Mouse (Mus musculus): Measurements from ENCODE around the gene Tm6sf1. TPM values are rescaled to one million over a fixed set of nuclear protein-coding genes. Genes with fewer than 3 reads are reported as not detected.

Tm6sf1 gene
- polyA plus RNA-seq, 1 experiment from 2014 or later = 11.2 TPM

- peaks cover 51% of the 10 kb centered on the region for H3K27me3 ChIP-seq (ENCODE audit: poor library complexity, severe bottlenecking)
- H3K4me1 ChIP-seq = peaks cover 42% of the 10 kb centered on the region
- H3K36me3 ChIP-seq (replicated peaks) = no peaks in the 10 kb centered on the region
- WGBS = 85% methylated on average over 4 of the region's 4 CpGs
- no peak for DNase-seq (ENCODE audit: extremely low spot score, low spot score)
- H3K4me3 ChIP-seq = no peak overlapping the region
- no peaks in the 10 kb centered on the region for H3K9me3 ChIP-seq
- no peak overlapping the region for H3K27ac ChIP-seq
These were observed 2.6 kb upstream of the Tm6sf1 start for GRCm38 (mm10) chr7:81856221-81856620.

- peak overlapping the region; percentile 73 for H3K4me3 ChIP-seq
- no peaks in the 10 kb centered on the region for H3K36me3 ChIP-seq (replicated peaks)
- H3K4me1 ChIP-seq = peaks cover 48% of the 10 kb centered on the region
- H3K27ac ChIP-seq = no peak overlapping the region
- no peaks in the 10 kb centered on the region for H3K9me3 ChIP-seq
- H3K27me3 ChIP-seq (ENCODE audit: poor library complexity, severe bottlenecking) = peaks cover 60% of the 10 kb centered on the region
- no peak for DNase-seq (ENCODE audit: extremely low spot score, low spot score)
- WGBS = 4% methylated on average over 9 of the region's 9 CpGs
These were observed 565 bp upstream of the Tm6sf1 start for GRCm38 (mm10) chr7:81858236-81858635.

GRCm38 (mm10) chr7:81860071-81860470 is 1.3 kb downstream of the Tm6sf1 start:
- Histone ChIP-seq H3K9me3 (no peaks in the 10 kb centered on the region), H3K36me3 (replicated peaks) (no peaks in the 10 kb centered on the region), H3K27me3 (ENCODE audit: poor library complexity, severe bottlenecking) (peaks cover 60% of the 10 kb centered on the region), H3K27ac (no peak overlapping the region), H3K4me3 (peak overlapping the region; percentile 73), H3K4me1 (peaks cover 43% of the 10 kb centered on the region)
- WGBS = 58% methylated on average over 11 of the region's 11 CpGs
- DNase-seq (ENCODE audit: extremely low spot score, low spot score) = no peak

DNA sequence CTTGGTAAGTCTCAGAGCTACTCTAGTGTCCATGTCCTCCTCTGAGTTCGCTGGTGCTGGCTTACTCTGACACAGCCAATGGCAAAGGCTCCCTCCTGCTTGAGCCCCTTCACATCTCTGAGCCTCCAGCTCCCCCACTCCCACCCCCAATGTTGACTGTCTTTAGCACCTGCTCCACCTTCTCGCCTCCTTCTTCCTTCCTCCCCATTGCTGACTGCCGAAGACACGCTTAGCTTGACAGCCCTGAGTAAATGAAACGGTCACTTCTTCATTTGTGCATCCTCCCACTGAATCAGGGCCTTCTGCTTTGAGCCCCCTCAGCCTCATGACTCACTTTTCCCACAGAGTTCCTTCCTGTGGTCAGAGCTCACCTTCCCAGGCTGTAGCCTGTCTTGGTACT is 2.2 kb downstream of the Tm6sf1 start:
- H3K4me1 ChIP-seq = peaks cover 43% of the 10 kb centered on the region
- H3K36me3 ChIP-seq (replicated peaks) = no peaks in the 10 kb centered on the region
- H3K9me3 ChIP-seq = no peaks in the 10 kb centered on the region
- WGBS = 76% methylated on average over 5 of the region's 5 CpGs
- peaks cover 60% of the 10 kb centered on the region for H3K27me3 ChIP-seq (ENCODE audit: poor library complexity, severe bottlenecking)
- H3K27ac ChIP-seq = no peak overlapping the region
- DNase-seq (ENCODE audit: extremely low spot score, low spot score) = no peak
- H3K4me3 ChIP-seq = peak overlapping the region; percentile 73; the same call in 1 of the 2 replicates

DNA sequence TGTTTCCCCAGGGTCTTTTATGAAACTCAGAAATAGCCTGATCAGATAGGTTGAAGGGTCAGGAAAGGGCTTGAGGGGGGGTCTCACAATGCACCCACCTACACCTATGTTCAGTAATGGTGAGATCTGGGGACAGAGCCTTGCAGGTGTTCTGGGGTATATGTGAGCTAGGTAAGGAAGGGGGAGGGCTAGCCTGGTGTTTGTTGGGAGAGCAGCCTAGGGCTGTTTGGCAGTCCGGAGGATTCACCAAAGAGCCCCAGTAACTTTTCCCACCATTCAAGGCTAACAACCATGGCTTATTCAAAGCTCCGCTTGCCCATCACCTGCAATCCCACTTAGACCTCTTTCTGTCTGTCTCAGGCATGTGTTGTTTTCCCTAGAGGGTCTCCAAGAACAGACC is 2.7 kb downstream of the Tm6sf1 start:
- Histone ChIP-seq H3K4me1 (peaks cover 43% of the 10 kb centered on the region), H3K9me3 (no peaks in the 10 kb centered on the region), H3K27me3 (ENCODE audit: poor library complexity, severe bottlenecking) (peaks cover 56% of the 10 kb centered on the region), H3K4me3 (no peak overlapping the region), H3K27ac (no peak overlapping the region), H3K36me3 (replicated peaks) (no peaks in the 10 kb centered on the region)
- DNase-seq (ENCODE audit: extremely low spot score, low spot score) = no peak
- 89% methylated on average over 2 of the region's 2 CpGs for WGBS

- no peak overlapping the region for H3K4me3 ChIP-seq
- DNase-seq (ENCODE audit: extremely low spot score, low spot score) = no peak
- no peak overlapping the region for H3K27ac ChIP-seq
- WGBS = 89% methylated on average over 4 of the region's 4 CpGs
- H3K4me1 ChIP-seq = peaks cover 43% of the 10 kb centered on the region
- no peaks in the 10 kb centered on the region for H3K36me3 ChIP-seq (replicated peaks)
- H3K9me3 ChIP-seq = no peaks in the 10 kb centered on the region
- H3K27me3 ChIP-seq (ENCODE audit: poor library complexity, severe bottlenecking) = peaks cover 52% of the 10 kb centered on the region
These were observed 3.1 kb downstream of the Tm6sf1 start for GRCm38 (mm10) chr7:81861921-81862320.

DNA sequence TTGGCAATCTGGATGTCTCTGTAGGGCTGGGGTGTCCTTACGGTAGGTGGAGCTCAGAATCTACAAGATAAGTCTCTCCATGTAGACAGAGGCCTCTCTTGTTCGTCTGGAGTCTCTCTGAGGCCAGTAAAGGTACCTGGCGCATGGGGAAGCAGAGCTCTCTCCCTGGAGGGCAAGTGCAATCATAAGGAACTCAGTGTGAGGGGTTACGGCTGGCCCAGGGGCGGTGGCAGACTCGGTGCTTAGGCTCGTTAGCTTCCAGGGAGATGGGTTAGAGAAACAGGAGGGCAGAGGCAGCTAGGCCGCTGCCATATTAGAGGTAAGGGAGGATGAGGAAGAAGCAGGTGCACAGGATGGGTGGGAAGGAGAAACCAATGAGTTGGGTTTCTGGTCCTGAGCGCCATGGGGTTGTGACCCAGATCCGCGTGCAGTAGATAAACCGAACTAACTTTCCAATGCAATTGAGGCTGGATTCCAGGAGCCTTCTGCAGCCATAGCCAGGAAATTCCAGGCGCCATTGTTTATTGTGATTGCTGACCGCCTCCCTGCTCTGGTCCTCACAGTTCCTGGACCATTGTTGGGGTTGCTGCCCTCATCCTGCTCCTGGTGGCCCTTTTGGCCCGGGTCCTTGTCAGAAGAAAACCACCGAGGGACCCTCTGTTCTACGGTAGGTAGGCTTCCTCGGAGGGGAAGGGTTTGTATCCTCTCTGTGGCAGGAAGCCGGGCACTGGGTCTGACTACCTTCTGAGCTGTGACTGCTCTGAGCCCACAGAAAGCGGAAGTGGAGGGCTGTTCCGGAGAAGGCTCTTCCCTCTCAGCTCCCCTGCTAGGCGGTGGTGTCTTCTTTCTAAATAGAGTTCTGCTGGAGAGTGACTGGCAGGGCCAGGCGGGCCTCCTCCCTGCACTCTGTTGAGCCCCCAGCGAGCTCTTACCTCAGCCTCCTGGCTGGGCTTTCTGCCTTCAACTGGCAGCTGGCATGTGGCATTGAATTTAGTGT is 4.1 kb downstream of the Tm6sf1 start:
- peaks cover 42% of the 10 kb centered on the region for H3K27me3 ChIP-seq (ENCODE audit: poor library complexity, severe bottlenecking)
- 76% methylated on average over 24 of the region's 24 CpGs for WGBS
- H3K4me3 ChIP-seq = no peak overlapping the region
- peak overlapping the region; percentile 44; the same call in 1 of the 2 replicates for H3K27ac ChIP-seq
- no peaks in the 10 kb centered on the region for H3K9me3 ChIP-seq
- H3K4me1 ChIP-seq = peaks cover 41% of the 10 kb centered on the region
- no peaks in the 10 kb centered on the region for H3K36me3 ChIP-seq (replicated peaks)
- no peak for DNase-seq (ENCODE audit: extremely low spot score, low spot score)

GRCm38 (mm10) chr7:81864552-81864951 is 5.8 kb downstream of the Tm6sf1 start:
- H3K4me1 ChIP-seq = peaks cover 26% of the 10 kb centered on the region
- no peaks in the 10 kb centered on the region for H3K36me3 ChIP-seq (replicated peaks)
- H3K27ac ChIP-seq = no peak overlapping the region
- DNase-seq (ENCODE audit: extremely low spot score, low spot score) = no peak
- peaks cover 25% of the 10 kb centered on the region for H3K27me3 ChIP-seq (ENCODE audit: poor library complexity, severe bottlenecking)
- 84% methylated on average over 6 of the region's 6 CpGs for WGBS
- no peaks in the 10 kb centered on the region for H3K9me3 ChIP-seq
- no peak overlapping the region for H3K4me3 ChIP-seq

- no peaks in the 10 kb centered on the region for H3K9me3 ChIP-seq
- WGBS = 92% methylated on average over 6 of the region's 6 CpGs
- no peak for DNase-seq (ENCODE audit: extremely low spot score, low spot score)
These were observed 7.1 kb downstream of the Tm6sf1 start for GRCm38 (mm10) chr7:81865937-81866336.

GRCm38 (mm10) chr7:81867231-81867930 is 8.6 kb downstream of the Tm6sf1 start:
- Histone ChIP-seq H3K4me3 (no peak overlapping the region), H3K27me3 (ENCODE audit: poor library complexity, severe bottlenecking) (no peaks in the 10 kb centered on the region; the same call in 1 of the 2 replicates), H3K36me3 (replicated peaks) (no peaks in the 10 kb centered on the region; the same call in 1 of the 2 replicates), H3K4me1 (peaks cover 16% of the 10 kb centered on the region), H3K27ac (no peak overlapping the region), H3K9me3 (no peaks in the 10 kb centered on the region)
- DNase-seq (ENCODE audit: extremely low spot score, low spot score) = no peak
- 87% methylated on average over 9 of the region's 9 CpGs for WGBS

More at GRCm38 (mm10) chr7:81865937-81866336, 7.1 kb downstream of the Tm6sf1 start:
- peaks cover 12% of the 10 kb centered on the region for H3K27me3 ChIP-seq (ENCODE audit: poor library complexity, severe bottlenecking)
- peaks cover 19% of the 10 kb centered on the region for H3K4me1 ChIP-seq
- H3K36me3 ChIP-seq (replicated peaks) = no peaks in the 10 kb centered on the region
- H3K4me3 ChIP-seq = no peak overlapping the region
- no peak overlapping the region for H3K27ac ChIP-seq

GRCm38 (mm10) chr7:81868158-81868557 is 9.4 kb downstream of the Tm6sf1 start:
- Histone ChIP-seq H3K36me3 (replicated peaks) (no peaks in the 10 kb centered on the region; the same call in 1 of the 2 replicates), H3K27ac (no peak overlapping the region), H3K4me1 (peaks cover 9% of the 10 kb centered on the region), H3K27me3 (ENCODE audit: poor library complexity, severe bottlenecking) (no peaks in the 10 kb centered on the region), H3K9me3 (no peaks in the 10 kb centered on the region), H3K4me3 (no peak overlapping the region)
- peak; percentile 65 for DNase-seq (ENCODE audit: extremely low spot score, low spot score)
- 25% methylated on average over 6 of the region's 6 CpGs for WGBS

DNA sequence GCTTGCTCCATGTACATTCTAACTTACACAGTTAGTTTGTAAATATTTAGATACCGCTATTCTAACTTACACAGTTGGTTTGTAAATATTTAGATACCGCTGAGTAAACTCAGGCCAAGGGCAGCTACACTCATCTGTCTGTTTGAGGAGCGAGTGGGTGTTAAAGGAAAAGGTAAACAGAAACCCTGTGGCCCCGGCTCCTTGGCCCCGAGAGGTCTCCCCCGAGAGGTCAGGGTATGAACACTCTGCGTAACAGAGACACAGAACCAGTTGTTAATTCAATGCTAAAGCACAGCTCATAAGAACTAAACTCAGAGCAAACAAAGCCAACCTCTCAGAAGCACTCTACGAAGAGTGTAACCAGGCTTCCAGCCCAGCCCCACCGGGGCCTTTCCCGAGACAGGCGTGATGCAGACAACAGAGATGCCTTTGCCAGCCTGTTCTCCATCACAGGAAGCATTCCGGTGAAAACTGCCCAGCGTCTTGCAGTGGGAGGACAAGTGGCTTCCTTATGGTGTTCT is 13.8 kb downstream of the Tm6sf1 start:
- DNase-seq (ENCODE audit: extremely low spot score, low spot score) = no peak
- Histone ChIP-seq H3K4me1 (peaks cover 6% of the 10 kb centered on the region; the same call in 1 of the 2 replicates), H3K4me3 (no peak overlapping the region), H3K27me3 (ENCODE audit: poor library complexity, severe bottlenecking) (no peaks in the 10 kb centered on the region), H3K27ac (no peak overlapping the region), H3K9me3 (no peaks in the 10 kb centered on the region), H3K36me3 (replicated peaks) (no peaks in the 10 kb centered on the region; the same call in 1 of the 2 replicates)
- WGBS = 87% methylated on average over 13 of the region's 13 CpGs
